Mouse (Mus musculus) MEL (cell line): ENCODE data around the gene Tfrc. TPM values are rescaled to one million over a fixed set of nuclear protein-coding genes. Genes with fewer than 3 reads are reported as not detected.

Experiments
- DNase-seq: peaks from one replicate; pipeline ENCODE4 v3.0.0; 2011; ENCODE audit warnings: low read depth, low spot score
- H3K27ac ChIP-seq: 2 replicates; pipeline ENCODE4 v1.5.1; 2012; ENCODE audit warnings: low read depth, mild to moderate bottlenecking, control low read depth, low read length, moderate library complexity; ENCODE audit not compliant: control insufficient read depth
- H3K27me3 ChIP-seq, 2 experiments: fragments of 150-350 bp in 1 of 2; sonication (generic) in 1 of 2; 2 replicates each; pipeline ENCODE4 v1.6.1; 2012; ENCODE audit warnings: low read length in 2 of 2, mild to moderate bottlenecking in 2 of 2, improper control_type of control experiment in 1 of 2, moderate library complexity in 1 of 2; ENCODE audit not compliant: insufficient read depth in 2 of 2, control insufficient read depth in 1 of 2
- H3K36me3 ChIP-seq, 2 experiments: 2 replicates each; pipeline ENCODE4 v1.6.1; 2012 to 2014; ENCODE audit warnings: low read length in 2 of 2, improper control_type of control experiment in 1 of 2, inconsistent platforms in 1 of 2, mild to moderate bottlenecking in 1 of 2; ENCODE audit not compliant: insufficient read depth in 2 of 2, control insufficient read depth in 1 of 2
- H3K4me1 ChIP-seq, 2 experiments: fragments of 150-350 bp in 1 of 2; sonication (generic) in 1 of 2; 2 replicates each; pipeline ENCODE4 v1.6.1; 2012; ENCODE audit warnings: low read length in 2 of 2, improper control_type of control experiment in 1 of 2, mild to moderate bottlenecking in 1 of 2; ENCODE audit not compliant: insufficient read depth in 2 of 2, control insufficient read depth in 1 of 2
- H3K4me3 ChIP-seq, 2 experiments: fragments of 150-350 bp in 1 of 2; sonication (generic) in 1 of 2; 2 replicates each; pipeline ENCODE4 v1.5.1; 2012; ENCODE audit warnings: low read depth in 2 of 2, low read length in 2 of 2, mild to moderate bottlenecking in 2 of 2, moderate library complexity in 2 of 2, control low read depth in 1 of 2, improper control_type of control experiment in 1 of 2; ENCODE audit not compliant: control insufficient read depth in 1 of 2, insufficient read depth in 1 of 2
- H3K79me2 ChIP-seq: 2 replicates; pipeline ENCODE4 v1.6.1; 2012; ENCODE audit warnings: mild to moderate bottlenecking, low read length, moderate library complexity; ENCODE audit not compliant: control insufficient read depth, poor library complexity, insufficient read depth
- H3K9ac ChIP-seq: 2 replicates; pipeline ENCODE4 v1.6.1; 2012; ENCODE audit warnings: low read depth, mild to moderate bottlenecking, control low read depth, low read length, moderate library complexity; ENCODE audit not compliant: control insufficient read depth, poor library complexity, severe bottlenecking
- H3K9me3 ChIP-seq: fragments of 150-350 bp; sonication (generic); replicated peaks from 2 replicates; pipeline ENCODE4 v1.6.1; 2012; ENCODE audit warnings: mild to moderate bottlenecking, low read length, improper control_type of control experiment, moderate library complexity; ENCODE audit not compliant: insufficient read depth
- ELF1 ChIP-seq: IDR thresholded peaks from 2 replicates; pipeline ENCODE4 v1.6.1; 2014; ENCODE audit warnings: low read depth, mild to moderate bottlenecking, inconsistent platforms, low read length, improper control_type of control experiment, moderate library complexity
- EP300 ChIP-seq, 2 experiments: IDR thresholded peaks; 2 replicates each; pipeline ENCODE4 v1.6.1; 2011; ENCODE audit warnings: improper control_type of control experiment in 2 of 2, low read length in 2 of 2, low read depth in 1 of 2, mild to moderate bottlenecking in 1 of 2
- JUND ChIP-seq: IDR thresholded peaks from 2 replicates; pipeline ENCODE4 v1.6.1; 2011; ENCODE audit warnings: low read depth, mild to moderate bottlenecking, improper control_type of control experiment, low read length
- MAX ChIP-seq: IDR thresholded peaks from 2 replicates; pipeline ENCODE4 v1.6.1; 2011; ENCODE audit warnings: low read length, improper control_type of control experiment
- MAZ ChIP-seq: IDR thresholded peaks from 2 replicates; pipeline ENCODE4 v1.6.1; 2012; ENCODE audit warnings: low read depth, mild to moderate bottlenecking, inconsistent platforms, low read length, improper control_type of control experiment
- MYB ChIP-seq: IDR thresholded peaks from 2 replicates; pipeline ENCODE4 v1.6.1; 2011; ENCODE audit warnings: mild to moderate bottlenecking, low read depth, low read length, improper control_type of control experiment
- MYC ChIP-seq: IDR thresholded peaks from 2 replicates; pipeline ENCODE4 v1.6.1; 2011; ENCODE audit warnings: low read depth, mild to moderate bottlenecking, low read length, improper control_type of control experiment, moderate library complexity
- POLR2AphosphoS2 ChIP-seq: IDR thresholded peaks from 2 replicates; pipeline ENCODE4 v1.6.1; 2011; ENCODE audit warnings: low read length, improper control_type of control experiment
- SIN3A ChIP-seq: IDR thresholded peaks from 2 replicates; pipeline ENCODE4 v1.6.1; 2012; ENCODE audit warnings: low read length, improper control_type of control experiment, inconsistent platforms
- TCF12 ChIP-seq: IDR thresholded peaks from 2 replicates; pipeline ENCODE4 v1.6.1; 2014; ENCODE audit warnings: low read depth, mild to moderate bottlenecking, inconsistent platforms, low read length, improper control_type of control experiment, moderate library complexity
- ZC3H11A ChIP-seq: IDR thresholded peaks from 2 replicates; pipeline ENCODE4 v1.6.1; 2012; ENCODE audit warnings: low read depth, mild to moderate bottlenecking, inconsistent platforms, low read length, improper control_type of control experiment
- polyA plus RNA-seq, 2 experiments: library from polyadenylated mRNA; stranded (reverse) in 1 of 2; unstranded in 1 of 2; fragments of >175 nt in 1 of 2; fragments of >200 nt in 1 of 2; gene quantifications; 2 replicates each; pipeline versions ENCODE4 v1.2.1 to v1.2.4; 2012; ENCODE audit warnings: low replicate concordance in 2 of 2, low read depth in 1 of 2; ENCODE audit not compliant: insufficient read length in 2 of 2, insufficient read depth in 1 of 2, missing spikeins in 1 of 2
- total RNA-seq: library from RNA; depleted of rRNA; stranded (reverse); fragments of 300-350 nt; gene quantifications from 2 replicates; pipeline ENCODE4 v1.2.3, GENCODE M21; 2012

Tfrc gene
- total and polyA plus RNA-seq, 3 experiments = 90.9 to 234 (median 106) TPM

- TF ChIP-seq TCF12 (peak; percentile 90), SIN3A (peak; percentile 52), ZC3H11A (no peak), EP300 (IDR thresholded peaks at IDR 0.05; ENCODE audit: low read depth in 1 of 2, low read length in 2 of 2) (peak; percentile 80 to 85)
Observed at GRCm38 (mm10) chr16:32665851-32666665, 57.3 kb downstream of the Tfrc start (continued).

GRCm38 (mm10) chr16:32666671-32667551, 58.2 kb downstream of the Tfrc start:
- Histone ChIP-seq H3K79me2 (no peaks in the 10 kb centered on the region), H3K4me1 (peaks cover 10 to 48% of the 10 kb centered on the region in 2 experiments), H3K27me3 (no peaks in the 10 kb centered on the region), H3K9ac (peak overlapping the region; percentile 21; the same call in 1 of the 2 replicates), H3K27ac (peak overlapping the region; percentile 77), H3K36me3 (peaks cover 0 to 41% of the 10 kb centered on the region in 2 experiments; a peak in 3 of 4 replicates), H3K4me3 (no peak overlapping the region), H3K9me3 (no peaks in the 10 kb centered on the region)
- TF ChIP-seq JUND (no peak), MAX (no peak), MAZ (no peak), ELF1 (no peak), MYB (no peak)
- DNase-seq = no peak

- no peak for DNase-seq
- TF ChIP-seq POLR2AphosphoS2 (no peak), MYC (no peak)
- H3K36me3 ChIP-seq = peaks cover 0 to 41% of the 10 kb centered on the region in 2 experiments; a peak in 3 of 4 replicates
- no peak overlapping the region for H3K9ac ChIP-seq
- H3K27ac ChIP-seq = no peak overlapping the region
- peaks cover 10 to 48% of the 10 kb centered on the region in 2 experiments for H3K4me1 ChIP-seq
- no peaks in the 10 kb centered on the region for H3K27me3 ChIP-seq
- H3K9me3 ChIP-seq = no peaks in the 10 kb centered on the region
- H3K4me3 ChIP-seq = no peak overlapping the region
- H3K79me2 ChIP-seq = no peaks in the 10 kb centered on the region
Observed at GRCm38 (mm10) chr16:32667552-32667872, 58.8 kb downstream of the Tfrc start.
